Mouse (Mus musculus): ENCODE data around the gene Vamp5.
A peak's percentile ranks its signal among the peaks of the same experiment; 100 is the strongest.

Gene Vamp5

DNA sequence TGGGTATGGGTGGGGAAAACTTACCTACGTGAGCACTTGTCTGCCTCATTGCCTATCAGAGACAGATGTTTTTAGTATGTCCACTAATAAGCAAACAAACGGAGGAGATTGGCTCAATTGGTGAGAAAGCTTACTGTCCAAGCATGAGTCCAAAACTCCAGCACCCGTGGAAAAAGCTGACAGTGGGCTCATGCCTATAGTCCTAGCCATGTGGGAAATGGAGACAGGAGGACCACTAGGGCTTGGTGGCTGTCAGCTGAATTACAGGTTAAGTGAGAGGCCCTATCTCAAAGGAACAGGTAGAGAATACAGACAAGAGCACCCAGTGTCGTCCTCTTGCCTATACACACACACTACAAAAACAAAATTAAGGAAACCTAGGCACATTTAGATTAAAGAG lies 34.0 kb downstream of the Vamp5 start:
- DNase-seq (ENCODE audit: low read depth, low spot score): no peak

DNA sequence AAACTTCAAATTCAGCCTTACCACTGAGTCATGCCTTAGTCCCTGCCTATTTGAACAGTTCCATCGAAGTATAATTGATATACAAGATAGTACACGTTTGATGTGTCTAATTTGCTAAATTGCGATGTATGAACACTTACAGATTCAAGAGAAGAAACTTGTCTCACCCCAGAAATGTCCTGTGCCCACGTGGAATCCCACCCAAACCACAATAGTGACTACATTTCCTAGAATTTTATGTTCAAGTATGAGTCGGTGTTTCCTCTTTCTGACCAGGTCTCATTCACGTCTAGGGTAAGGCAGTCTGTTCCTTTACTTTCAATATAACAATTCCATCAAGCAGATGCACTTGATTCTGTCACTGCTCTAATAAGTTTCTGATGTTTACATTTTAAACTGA lies 34.6 kb downstream of the Vamp5 start:
- DNase-seq (ENCODE audit: low read depth, low spot score): no peak

DNA sequence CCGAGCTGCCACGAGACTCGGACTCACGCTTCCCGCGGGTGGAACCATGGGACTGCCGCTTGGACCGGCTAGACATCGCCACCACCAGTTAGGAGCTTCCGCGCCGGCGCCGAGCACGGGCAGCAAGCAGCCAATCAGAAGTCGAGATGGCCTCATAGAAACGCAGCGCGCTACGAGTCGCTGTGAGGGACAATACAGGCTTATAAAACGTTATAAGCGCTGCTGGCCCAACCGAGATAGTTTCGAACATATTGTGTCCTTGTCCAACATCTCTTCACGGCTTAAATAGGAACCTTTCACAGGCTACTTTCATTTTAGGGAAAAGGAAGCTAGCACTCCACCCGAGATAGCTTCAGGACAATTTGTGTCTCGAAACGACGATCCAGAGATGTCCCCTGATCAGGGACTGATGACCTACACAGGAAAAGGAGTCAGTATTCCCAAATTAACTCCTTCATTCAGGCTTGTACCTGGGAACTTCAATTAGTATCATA lies 35.1 kb downstream of the Vamp5 start, which contains the start of gene Usp39:
Gene Usp39 (minus strand): TSS at position 111 of the 494 bp plus-strand sequence.
- DNase-seq (ENCODE audit: low read depth, low spot score): peak; percentile 95

DNA sequence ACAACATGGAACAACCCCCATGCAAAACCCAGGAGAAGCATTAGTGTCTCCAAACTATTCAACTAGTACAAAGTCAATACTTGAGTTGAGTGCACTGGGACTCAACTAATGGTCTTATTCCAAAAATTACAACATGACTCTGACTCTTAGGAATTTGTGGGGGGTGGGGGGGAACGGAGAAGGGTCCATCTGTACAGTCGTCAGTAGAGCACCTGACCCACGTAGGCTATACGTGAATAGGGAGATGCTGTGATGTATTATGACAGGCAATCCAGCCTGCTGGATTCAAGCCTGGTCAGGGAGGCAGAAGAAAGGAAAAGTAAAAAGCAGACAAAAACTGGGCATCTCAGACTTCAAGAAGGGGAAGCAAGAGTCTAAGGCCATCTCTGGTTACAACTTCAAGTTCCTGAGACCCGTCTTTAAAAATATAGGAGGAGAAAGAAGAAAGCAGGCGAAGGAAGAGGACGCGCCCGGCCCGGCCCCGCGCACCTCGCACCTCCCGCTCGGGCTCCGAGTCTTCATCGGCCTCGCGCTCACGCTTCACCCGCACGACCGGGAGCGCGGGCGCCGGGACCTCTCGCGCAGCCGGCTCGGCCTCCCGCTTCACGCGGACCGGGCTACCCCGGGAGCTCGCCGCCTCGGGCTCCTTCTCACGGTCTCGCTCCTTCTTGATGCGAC lies 35.7 kb downstream of the Vamp5 start:
- no peak for DNase-seq (ENCODE audit: low read depth, low spot score)

DNA sequence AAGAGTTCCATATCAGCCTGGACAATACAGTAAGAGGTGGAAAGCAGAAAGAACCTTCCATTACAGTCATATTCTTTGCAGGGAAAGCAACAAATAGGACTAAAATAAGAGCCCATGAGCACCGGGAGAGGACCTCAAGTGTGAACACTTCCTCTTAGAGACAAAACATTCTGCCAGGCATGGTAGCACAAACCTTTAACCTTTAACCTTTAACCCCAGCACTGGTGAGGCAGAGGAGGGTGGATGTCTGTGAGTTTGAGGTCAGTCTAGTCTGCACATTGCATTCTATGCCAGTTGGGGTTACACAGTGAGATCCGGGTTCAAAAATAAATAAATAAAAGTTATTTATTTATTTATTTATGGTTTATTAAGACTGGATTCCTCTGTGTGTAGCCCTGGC lies 39.8 kb downstream of the Vamp5 start:
- DNase-seq (ENCODE audit: low read depth, low spot score): no peak

GRCm38 (mm10) chr6:72333111-72333510 lies 47.2 kb downstream of the Vamp5 start:
- no peak for DNase-seq (ENCODE audit: low read depth, low spot score)

DNA sequence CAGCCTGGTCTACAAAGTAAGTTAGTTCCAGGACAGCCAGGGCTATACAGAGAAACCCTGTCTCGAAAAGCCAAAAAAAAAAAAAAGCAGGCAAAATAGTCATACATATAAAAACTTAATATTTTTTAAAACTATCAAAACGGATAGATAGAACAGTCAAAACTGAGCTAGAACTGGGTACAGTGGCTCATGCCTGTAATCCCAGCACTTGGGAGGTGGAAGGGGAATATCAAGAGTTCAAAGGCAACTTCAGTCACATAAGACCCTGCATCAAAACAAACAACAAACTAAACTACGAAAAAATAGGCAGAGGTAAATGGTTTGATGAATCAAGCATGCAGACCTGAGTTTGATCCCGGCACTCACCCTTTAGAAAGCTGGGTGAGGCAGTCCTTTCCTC lies 50.1 kb downstream of the Vamp5 start:
- no peak for DNase-seq (ENCODE audit: low read depth, low spot score)

DNA sequence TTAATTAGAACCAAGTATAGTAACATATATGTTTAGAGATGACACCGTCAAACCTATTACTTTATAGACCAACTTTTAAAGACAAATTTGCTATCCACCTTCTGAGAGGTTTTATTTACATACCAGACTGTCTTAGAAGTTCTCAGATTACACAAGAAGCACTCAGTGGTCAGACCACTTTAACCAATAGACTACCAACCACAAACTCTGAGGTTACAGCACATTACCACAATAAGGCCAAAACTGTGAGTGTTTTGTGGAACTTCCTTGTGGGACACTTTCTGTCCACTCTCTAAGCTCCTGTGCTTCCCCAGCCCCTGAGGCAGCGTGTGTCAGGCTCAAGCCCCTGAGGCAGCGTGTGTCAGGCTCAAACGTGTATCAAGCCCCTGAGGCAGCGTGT lies 51.2 kb downstream of the Vamp5 start:
- no peak for DNase-seq (ENCODE audit: low read depth, low spot score)

- DNase-seq (ENCODE audit: low read depth, low spot score): no peak
Observed at GRCm38 (mm10) chr6:72326274-72326673, 54.0 kb downstream of the Vamp5 start.

GRCm38 (mm10) chr6:72323786-72324508 lies 56.3 kb downstream of the Vamp5 start:
- DNase-seq (ENCODE audit: low read depth, low spot score): no peak

- no peak for DNase-seq (ENCODE audit: low read depth, low spot score)
Observed at GRCm38 (mm10) chr6:72322936-72323335, 57.3 kb downstream of the Vamp5 start.

GRCm38 (mm10) chr6:72319019-72319418 lies 61.2 kb downstream of the Vamp5 start:
- peak; percentile 32 for DNase-seq (ENCODE audit: low read depth, low spot score)
